Mouse (Mus musculus) effector memory CD4-positive, alpha-beta T cell, adult 7 months (primary cell): Measurements from ENCODE around the gene 1700088E04Rik. TPM values are rescaled to one million over a fixed set of nuclear protein-coding genes. Genes with fewer than 3 reads are reported as not detected.

Experiments
- polyA plus RNA-seq: library from polyadenylated mRNA; unstranded; fragments of 100-300 nt; shearing (Covaris generic); gene quantifications from one replicate; pipeline ENCODE4 v1.2.1, GENCODE M21; 2017

1700088E04Rik gene
- not detected for polyA plus RNA-seq

GRCm38 (mm10) chr15:79140866-79141565 is at the start of gene 1700088E04Rik, which contains the start of gene Polr2f:
TSS of gene 1700088E04Rik (minus strand) at chr15:79141253.
TSS of gene Polr2f (plus strand) at chr15:79141009.

DNA sequence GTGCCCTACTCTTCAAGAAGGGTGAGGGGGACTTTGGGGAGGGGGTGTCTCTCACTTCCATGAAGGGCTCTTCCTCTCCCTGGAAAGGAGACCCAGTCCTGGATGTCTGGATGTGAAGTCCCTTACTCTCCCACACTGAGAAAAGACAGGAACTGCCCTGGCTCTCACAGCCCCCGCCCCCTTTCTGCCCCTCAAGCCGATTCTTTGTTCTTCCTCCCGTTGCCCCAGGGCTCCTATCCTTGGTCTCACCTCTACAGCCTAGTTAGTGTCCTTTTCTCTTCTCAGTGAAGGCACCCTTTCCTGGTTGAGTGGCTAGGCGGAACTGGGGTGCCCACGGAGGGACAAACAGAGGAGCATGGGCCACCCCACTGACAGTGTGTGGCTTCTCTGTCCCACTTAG is 24.1 kb upstream of the 1700088E04Rik start, which contains the start of gene Sox10:
Sox10 (minus strand) TSS at position 101 of the 400 bp plus-strand sequence.

GRCm38 (mm10) chr15:79108421-79109320 is 32.4 kb downstream of the 1700088E04Rik start, which contains the start of gene Micall1:
TSS of gene Micall1 (plus strand) at chr15:79108898.

Other genes with a start within 250 kb of the 1700088E04Rik start
- not detected for gene Gm49510, start 241.6 kb downstream of the 1700088E04Rik start, polyA plus RNA-seq
- 145 TPM for gene Sh3bp1, start 241.5 kb downstream of the 1700088E04Rik start, polyA plus RNA-seq
- 14.5 TPM for gene Pdxp, start 227.3 kb downstream of the 1700088E04Rik start, polyA plus RNA-seq
- gene Lgals1, start 214.5 kb downstream of the 1700088E04Rik start, polyA plus RNA-seq = 575 TPM
- 21.1 TPM for gene Nol12, start 206.3 kb downstream of the 1700088E04Rik start, polyA plus RNA-seq
- 60.8 TPM for gene Triobp, start 193.5 kb downstream of the 1700088E04Rik start, polyA plus RNA-seq
- 25.0 TPM for gene H1f0, start 112.8 kb downstream of the 1700088E04Rik start, polyA plus RNA-seq
- not detected for gene Galr3, start 99.4 kb downstream of the 1700088E04Rik start, polyA plus RNA-seq
- 52.5 TPM for gene Ankrd54, start 78.4 kb downstream of the 1700088E04Rik start, polyA plus RNA-seq
- gene Eif3l, start 66.1 kb downstream of the 1700088E04Rik start, polyA plus RNA-seq = 109 TPM
- gene Micall1, start 32.4 kb downstream of the 1700088E04Rik start, polyA plus RNA-seq = 26.3 TPM
- 86.9 TPM for gene Polr2f, start 244 bp downstream of the 1700088E04Rik start, polyA plus RNA-seq
- 0.28 TPM for gene Sox10, start 24.0 kb upstream of the 1700088E04Rik start, polyA plus RNA-seq
- gene Pick1, start 87.9 kb upstream of the 1700088E04Rik start, polyA plus RNA-seq = 38.5 TPM
- 0.40 TPM for gene Gm49486, start 88.1 kb upstream of the 1700088E04Rik start, polyA plus RNA-seq
- not detected for gene Slc16a8, start 113.5 kb upstream of the 1700088E04Rik start, polyA plus RNA-seq
- 1.9 TPM for gene Baiap2l2, start 144.3 kb upstream of the 1700088E04Rik start, polyA plus RNA-seq
- 12.1 TPM for gene Pla2g6, start 187.1 kb upstream of the 1700088E04Rik start, polyA plus RNA-seq
- 51.4 TPM for gene Maff, start 205.4 kb upstream of the 1700088E04Rik start, polyA plus RNA-seq